Mouse (Mus musculus) ES-Bruce4 (cell line): ENCODE data around the gene Macrod2.

Experiments used
- CTCF ChIP-seq: IDR thresholded peaks from one replicate; pipeline ENCODE4 v1.8.1; 2011; ENCODE audit warnings: low read depth, low read length
- EP300 ChIP-seq: IDR thresholded peaks from 2 replicates; pipeline ENCODE4 v1.6.1; 2011; ENCODE audit warnings: low read depth, low read length; ENCODE audit not compliant: insufficient read depth
- POLR2A ChIP-seq: IDR thresholded peaks from one replicate; pipeline ENCODE4 v1.8.1; 2011; ENCODE audit warnings: low read length; ENCODE audit not compliant: insufficient read depth

DNA sequence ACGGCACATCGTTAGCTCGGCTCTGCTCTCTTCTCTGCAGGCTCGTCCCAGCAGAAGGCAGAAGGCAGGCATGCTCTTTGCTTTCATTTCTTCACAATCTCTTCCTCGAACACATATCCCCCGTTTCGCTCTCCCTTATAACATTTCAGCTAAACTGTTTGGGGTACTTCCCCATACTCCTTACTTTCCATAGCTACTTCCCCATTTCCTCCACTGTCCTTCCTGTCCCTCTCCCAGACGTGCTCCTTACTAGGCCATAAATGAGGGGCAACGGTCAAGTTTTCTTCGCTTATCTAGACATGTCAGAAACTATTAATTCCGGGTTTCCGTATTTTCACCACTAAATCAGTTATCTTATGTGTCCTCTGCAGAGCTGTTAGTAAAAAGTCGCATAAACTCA lies 383.1 kb downstream of the Macrod2 start:
- no peak for TF ChIP-seq CTCF
- TF ChIP-seq POLR2A: no peak
- no peak for TF ChIP-seq EP300
